Mouse (Mus musculus): ENCODE measurements around the gene Slc37a1. TPM values are rescaled to one million over a fixed set of nuclear protein-coding genes. Genes with fewer than 3 reads are reported as not detected.

Gene Slc37a1
- total and polyA plus RNA-seq, 3 experiments, result 14.2 to 15.0 TPM; not detected in 1

- no peak overlapping the region for H3K27ac ChIP-seq (ENCODE audit: control insufficient read depth, low read depth, low read length)
- H3K9me3 ChIP-seq (replicated peaks; ENCODE audit: insufficient read depth, low read length), result no peaks in the 10 kb centered on the region
- H3K79me2 ChIP-seq (ENCODE audit: control insufficient read depth, insufficient read depth, low read length, poor library complexity), result no peaks in the 10 kb centered on the region
- no peak for DNase-seq (ENCODE audit: low read depth, low spot score)
- H3K9ac ChIP-seq (ENCODE audit: control insufficient read depth, low read depth, low read length, poor library complexity, severe bottlenecking), result no peak overlapping the region
- H3K4me1 ChIP-seq (ENCODE audit: control insufficient read depth in 1 of 2, insufficient read depth in 2 of 2, low read length in 2 of 2), result peaks cover 0 to 4% of the 10 kb centered on the region in 2 experiments; a peak in 2 of 4 replicates
- TF ChIP-seq ZNF384 (IDR thresholded peaks at IDR 0.05; ENCODE audit: low read depth, low read length) (no peak), MAFK (IDR thresholded peaks at IDR 0.05; ENCODE audit: borderline replicate concordance, low read depth, low read length) (no peak), MAX (IDR thresholded peaks at IDR 0.05; ENCODE audit: low read length) (no peak), ZMIZ1 (IDR thresholded peaks at IDR 0.05; ENCODE audit: low read depth, low read length) (no peak), GATA1 (IDR thresholded peaks at IDR 0.05; ENCODE audit: low read depth, low read length) (no peak), CHD2 (IDR thresholded peaks at IDR 0.05; ENCODE audit: low read length) (no peak), TBP (IDR thresholded peaks at IDR 0.05; ENCODE audit: low read depth, low read length) (no peak), ETS1 (IDR thresholded peaks at IDR 0.05; ENCODE audit: low read depth, low read length) (no peak), MXI1 (IDR thresholded peaks at IDR 0.05; ENCODE audit: low read depth, low read length) (no peak), CHD1 (IDR thresholded peaks at IDR 0.05; ENCODE audit: low read depth, low read length) (no peak), MAZ (IDR thresholded peaks at IDR 0.05; ENCODE audit: low read depth, low read length) (no peak), POLR2AphosphoS2 (IDR thresholded peaks at IDR 0.05; ENCODE audit: low read length) (no peak), NRF1 (IDR thresholded peaks at IDR 0.05; ENCODE audit: insufficient read depth, low read depth, low read length, poor library complexity, severe bottlenecking) (no peak), E2F4 (IDR thresholded peaks at IDR 0.05; ENCODE audit: borderline replicate concordance, low read depth, low read length) (no peak), BHLHE40 (IDR thresholded peaks at IDR 0.05; ENCODE audit: borderline replicate concordance, low read depth, low read length) (no peak), UBTF (IDR thresholded peaks at IDR 0.05; ENCODE audit: borderline replicate concordance, insufficient read depth, low read depth, low read length) (no peak)
- no peaks in the 10 kb centered on the region for H3K27me3 ChIP-seq (ENCODE audit: control insufficient read depth in 1 of 2, insufficient read depth in 2 of 2, low read length in 2 of 2)
- H3K4me3 ChIP-seq (ENCODE audit: control insufficient read depth in 1 of 2, insufficient read depth in 1 of 2, low read depth in 2 of 2, low read length in 2 of 2), result no peak overlapping the region
- peaks cover 0 to 3% of the 10 kb centered on the region in 2 experiments; a peak in 2 of 4 replicates for H3K36me3 ChIP-seq (ENCODE audit: control insufficient read depth in 1 of 2, insufficient read depth in 2 of 2, low read length in 2 of 2)
Measured at GRCm38 (mm10) chr17:31245321-31245720, 41.3 kb upstream of the Slc37a1 start.

- Histone ChIP-seq H3K4me1 (ENCODE audit: control insufficient read depth in 1 of 2, insufficient read depth in 2 of 2, low read length in 2 of 2) (peaks cover 0 to 4% of the 10 kb centered on the region in 2 experiments; a peak in 2 of 4 replicates), H3K4me3 (ENCODE audit: control insufficient read depth in 1 of 2, insufficient read depth in 1 of 2, low read depth in 2 of 2, low read length in 2 of 2) (no peak overlapping the region), H3K9ac (ENCODE audit: control insufficient read depth, low read depth, low read length, poor library complexity, severe bottlenecking) (no peak overlapping the region), H3K27ac (ENCODE audit: control insufficient read depth, low read depth, low read length) (no peak overlapping the region), H3K27me3 (ENCODE audit: control insufficient read depth in 1 of 2, insufficient read depth in 2 of 2, low read length in 2 of 2) (no peaks in the 10 kb centered on the region), H3K79me2 (ENCODE audit: control insufficient read depth, insufficient read depth, low read length, poor library complexity) (no peaks in the 10 kb centered on the region), H3K36me3 (ENCODE audit: control insufficient read depth in 1 of 2, insufficient read depth in 2 of 2, low read length in 2 of 2) (no peaks in the 10 kb centered on the region), H3K9me3 (replicated peaks; ENCODE audit: insufficient read depth, low read length) (no peaks in the 10 kb centered on the region)
- no peak for DNase-seq (ENCODE audit: low read depth, low spot score)
- no peak for TF ChIP-seq ELF1 (IDR thresholded peaks at IDR 0.05; ENCODE audit: low read depth, low read length)
- no peak for TF ChIP-seq MAX (IDR thresholded peaks at IDR 0.05; ENCODE audit: low read length)
- TF ChIP-seq USF1 (IDR thresholded peaks at IDR 0.05; ENCODE audit: low read depth, low read length), result no peak
- TF ChIP-seq TCF12 (IDR thresholded peaks at IDR 0.05; ENCODE audit: low read depth, low read length), result no peak
- TF ChIP-seq HCFC1 (IDR thresholded peaks at IDR 0.05; ENCODE audit: low read depth, low read length), result no peak
- TF ChIP-seq CHD1 (IDR thresholded peaks at IDR 0.05; ENCODE audit: low read depth, low read length), result no peak
- TF ChIP-seq UBTF (IDR thresholded peaks at IDR 0.05; ENCODE audit: borderline replicate concordance, insufficient read depth, low read depth, low read length), result no peak
- TF ChIP-seq JUND (IDR thresholded peaks at IDR 0.05; ENCODE audit: low read depth, low read length), result no peak
- no peak for TF ChIP-seq SMC3 (IDR thresholded peaks at IDR 0.05; ENCODE audit: low read depth, low read length)
- TF ChIP-seq KAT2A (conservative IDR thresholded peaks at IDR 0.05; ENCODE audit: low read depth, low read length), result no peak
- TF ChIP-seq MAFK (IDR thresholded peaks at IDR 0.05; ENCODE audit: borderline replicate concordance, low read depth, low read length), result no peak
- TF ChIP-seq POLR2A (IDR thresholded peaks at IDR 0.05; ENCODE audit: control insufficient read depth in 1 of 2, insufficient read depth in 1 of 2, low read depth in 1 of 2, low read length in 2 of 2, poor library complexity in 1 of 2), result no peak
- TF ChIP-seq NELFE (IDR thresholded peaks at IDR 0.05; ENCODE audit: low read depth, low read length), result no peak
- TF ChIP-seq ZNF384 (IDR thresholded peaks at IDR 0.05; ENCODE audit: low read depth, low read length), result no peak
- TF ChIP-seq MYB (IDR thresholded peaks at IDR 0.05; ENCODE audit: low read depth, low read length), result no peak
- TF ChIP-seq CTCF (IDR thresholded peaks at IDR 0.05 in 2 of 3, conservative IDR thresholded peaks at IDR 0.05 in 1 of 3; ENCODE audit: control insufficient read depth in 1 of 3, insufficient read depth in 1 of 3, low read depth in 2 of 3, low read length in 3 of 3, poor library complexity in 1 of 3, severe bottlenecking in 1 of 3), result no peak
- no peak for TF ChIP-seq EP300 (IDR thresholded peaks at IDR 0.05; ENCODE audit: low read depth in 1 of 2, low read length in 2 of 2)
Measured at GRCm38 (mm10) chr17:31247144-31247543, 39.4 kb upstream of the Slc37a1 start.

Measured in MEL (cell line).